Mouse (Mus musculus) mouse embryonic stem cell (cell line): ENCODE data around the gene A430078G23Rik.

Experiments
- in situ Hi-C, 2 experiments: fragments of 300-500 bp; cut with MboI; formaldehyde crosslinking; loops; 1 replicate in 1 of 2; 3 replicates in 1 of 2; pipeline ENCODE4 v1.14.3; 2019 to 2020; ENCODE audit warnings: low sequenced_read_pairs in 2 of 2, low pct_unique_long_range_greater_than_20kb in 1 of 2, mixed read lengths in 1 of 2; ENCODE audit not compliant: unreplicated experiment in 1 of 2

The A430078G23Rik gene

DNA sequence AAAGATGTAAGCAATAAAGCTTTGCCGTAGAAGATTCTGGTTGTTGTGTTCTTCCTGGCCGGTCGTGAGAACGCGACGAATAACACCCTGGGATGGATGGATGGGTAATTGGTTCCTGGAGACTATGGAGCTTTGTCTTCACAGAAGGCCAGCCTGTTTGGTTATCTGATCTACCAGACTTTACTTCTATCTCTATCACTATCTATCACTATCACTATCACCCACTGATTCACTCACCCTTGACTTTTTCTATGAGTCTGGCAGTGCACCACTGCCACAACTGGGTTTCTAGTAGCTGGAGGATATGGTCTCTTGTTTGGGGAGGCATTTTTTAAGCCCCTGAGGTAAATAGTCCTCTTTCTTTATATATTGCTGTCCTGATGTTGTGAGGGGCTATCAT, 7.9 kb upstream of the A430078G23Rik start:
- in situ Hi-C loops: no loop called here

DNA sequence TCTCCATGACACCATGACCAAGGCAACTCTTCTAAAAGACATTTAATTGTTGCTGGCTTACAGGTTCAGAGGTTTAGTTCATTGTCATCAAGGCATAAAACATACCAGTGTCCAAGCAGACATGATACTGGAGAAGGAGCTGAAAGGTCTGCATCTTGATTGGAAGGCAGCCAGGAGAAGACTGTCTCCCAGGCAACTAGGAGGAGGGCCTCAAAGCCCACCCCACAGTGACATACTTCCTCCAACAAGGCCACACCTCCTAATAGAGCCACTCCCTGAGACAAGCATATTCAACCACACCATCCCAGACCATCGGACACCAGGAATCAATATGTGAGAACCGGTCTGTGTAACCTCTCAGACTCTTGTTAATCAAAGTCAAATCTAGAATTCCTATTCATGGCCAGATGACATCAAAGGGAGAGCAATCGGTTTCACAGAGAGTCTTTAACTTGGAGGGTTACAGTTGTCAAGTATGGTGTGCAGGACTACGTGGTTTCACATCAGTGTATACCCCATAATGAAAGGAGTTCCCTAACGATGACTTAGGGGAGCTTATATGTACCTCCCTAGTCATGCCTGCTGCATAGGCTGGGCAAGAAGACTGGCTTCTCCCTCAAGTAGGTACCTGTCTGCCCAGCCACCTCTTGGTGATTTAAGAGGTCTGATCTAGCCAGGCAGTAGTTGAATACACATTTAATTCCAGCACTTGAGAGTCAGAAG, 6.4 kb upstream of the A430078G23Rik start:
- in situ Hi-C loops: no loop called here

- in situ Hi-C loops: no loop called here
Measured at GRCm38 (mm10) chr8:3348142-3348823, 4.9 kb upstream of the A430078G23Rik start.

DNA sequence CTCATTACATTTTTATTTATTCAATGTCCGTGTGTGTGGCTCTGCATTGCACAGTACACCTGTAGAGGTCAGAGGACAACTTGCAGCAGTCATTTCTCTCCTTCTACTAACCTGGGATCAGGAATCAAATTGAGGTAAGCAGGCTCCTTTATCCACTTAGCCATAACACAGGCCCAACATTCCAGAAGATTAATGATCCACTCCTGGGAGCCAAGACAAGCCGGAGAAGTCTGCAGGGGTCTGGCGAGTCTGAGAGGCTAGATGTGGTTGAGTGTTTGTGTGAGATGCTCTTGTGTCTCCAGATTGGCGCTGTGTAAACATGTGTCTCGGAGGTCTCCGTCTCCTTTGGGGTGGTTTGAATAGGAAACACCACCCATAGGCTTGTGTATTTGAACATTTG, 2.5 kb upstream of the A430078G23Rik start:
- in situ Hi-C loops: no loop called here

DNA sequence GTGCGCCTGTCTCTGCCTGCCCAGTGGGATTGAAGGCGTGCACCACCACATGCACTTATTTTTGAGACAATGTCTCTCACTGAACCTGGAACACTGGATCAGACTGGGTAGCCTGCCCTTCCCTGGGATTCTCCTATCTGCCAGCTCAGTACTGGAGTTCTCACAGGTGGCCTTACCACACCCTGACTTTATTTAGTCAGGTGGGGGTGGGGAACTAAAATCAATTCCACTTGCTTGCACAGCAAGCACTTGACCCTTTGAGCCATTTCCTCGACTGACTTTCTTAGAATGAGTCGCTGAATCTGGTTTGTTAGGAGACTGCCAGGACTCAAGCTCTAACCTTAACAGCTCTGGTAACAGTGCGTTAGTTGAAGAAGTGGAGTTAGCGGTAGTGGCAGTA, 500 bp upstream of the A430078G23Rik start:
- in situ Hi-C loops: no loop called here

DNA sequence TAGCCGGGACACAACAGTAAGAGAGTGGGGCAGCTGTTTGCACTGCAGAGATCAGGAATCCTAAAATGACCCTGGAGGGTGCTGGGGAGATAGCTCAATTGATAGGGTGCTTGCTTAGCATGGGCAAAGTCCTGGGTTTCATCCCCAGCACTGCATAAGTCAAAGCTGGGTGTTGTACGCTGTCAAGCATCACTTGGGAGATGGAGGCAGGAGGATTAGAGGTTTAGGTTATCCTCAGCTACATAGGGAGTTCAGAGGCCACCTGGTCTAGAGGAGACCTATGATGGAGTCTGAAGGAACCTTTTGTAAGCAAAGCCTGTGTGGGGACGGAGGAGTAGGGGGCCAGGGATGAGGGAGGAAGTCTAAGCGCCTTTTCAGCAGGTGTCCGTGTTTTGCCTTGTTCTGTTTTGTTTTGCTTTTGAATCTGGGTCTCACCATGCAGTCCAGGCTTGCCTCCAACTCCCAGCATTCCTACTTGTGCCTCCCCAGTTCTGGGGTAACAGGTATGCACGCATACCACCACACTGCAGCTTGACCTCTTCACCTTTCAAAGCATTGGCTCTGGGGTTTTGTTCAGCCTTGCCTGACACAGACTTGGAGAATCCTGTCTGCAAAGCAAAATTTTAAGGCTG, 712 bp downstream of the A430078G23Rik start:
- in situ Hi-C loops: no loop called here

DNA sequence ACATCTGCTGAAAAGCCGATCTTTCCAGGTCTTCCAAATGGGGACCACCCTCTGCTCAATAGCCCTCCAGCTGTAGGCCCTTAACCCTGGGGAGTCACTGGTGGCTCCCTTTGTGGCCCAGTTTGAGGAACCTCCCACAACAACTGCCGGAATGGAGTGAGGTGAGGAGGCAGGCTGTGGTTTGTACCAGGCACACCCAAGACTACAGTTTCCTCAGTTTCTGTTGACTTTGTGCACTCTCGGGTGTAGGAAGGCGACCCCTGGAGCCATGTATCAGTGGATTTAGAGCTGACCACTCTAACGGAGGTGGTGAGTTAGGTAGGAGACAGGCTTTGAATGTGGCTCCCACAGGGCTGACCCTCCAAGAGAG, 1.2 kb downstream of the A430078G23Rik start:
- in situ Hi-C loops: no loop called here

- in situ Hi-C loops: no loop called here
Measured at GRCm38 (mm10) chr8:3355586-3355985, 2.4 kb downstream of the A430078G23Rik start.

DNA sequence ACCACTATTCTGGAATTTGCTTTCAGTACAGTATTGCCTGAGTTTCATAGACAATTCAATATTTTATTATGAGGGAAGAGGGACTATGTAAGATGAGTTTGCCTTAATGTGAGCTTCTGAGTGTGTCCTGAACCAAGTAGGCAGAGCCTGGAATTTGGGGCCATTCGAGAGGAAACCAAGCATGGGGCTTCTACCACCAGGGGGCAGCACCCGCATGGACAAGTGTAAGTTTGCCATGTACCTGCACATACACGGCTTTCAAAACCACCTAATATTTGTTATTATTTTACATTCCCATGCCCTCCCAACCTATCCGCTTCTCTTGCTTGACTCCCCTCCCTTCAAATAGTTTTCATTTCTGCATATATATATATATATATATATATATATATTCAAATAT, 4.8 kb downstream of the A430078G23Rik start:
- in situ Hi-C loops: no loop called here

DNA sequence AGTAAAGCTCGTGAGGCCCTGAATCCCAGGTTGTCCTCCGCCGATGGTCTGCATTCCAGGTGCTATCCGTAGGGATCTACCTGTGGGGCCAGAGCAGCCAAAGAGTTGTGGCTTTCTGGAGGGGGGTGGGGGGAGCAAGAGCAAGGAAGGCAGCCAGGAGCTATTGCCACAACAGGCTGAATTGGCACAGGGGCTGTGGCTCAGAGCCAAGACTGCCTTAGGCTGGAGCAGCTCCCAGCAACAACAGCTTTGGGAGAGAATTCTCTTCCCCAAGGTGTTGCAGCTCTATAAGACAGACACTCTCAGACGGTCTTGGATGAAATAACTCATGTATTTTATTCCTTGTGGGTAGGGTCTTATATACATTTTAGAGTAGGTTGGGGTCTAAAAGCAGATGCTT, 13.9 kb downstream of the A430078G23Rik start:
- in situ Hi-C loops: no loop called here

DNA sequence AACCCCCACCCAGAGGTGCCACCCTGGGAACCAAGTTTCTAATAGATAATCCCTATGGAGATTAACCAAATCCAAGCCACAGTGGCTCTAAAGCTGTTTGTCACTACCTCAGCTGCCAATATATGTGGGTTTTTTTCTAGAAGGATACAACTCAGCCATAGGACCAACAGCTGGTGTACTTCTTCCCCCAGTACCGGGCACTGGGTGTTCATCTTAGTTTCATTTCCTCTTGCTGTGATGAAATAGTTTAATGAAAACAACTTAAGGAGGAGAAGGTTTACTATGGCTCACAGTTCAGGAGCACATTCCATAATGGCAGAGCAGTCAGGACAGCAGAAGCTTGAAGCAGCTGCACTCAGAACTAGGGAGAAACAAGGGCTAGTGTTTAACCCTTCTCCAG, 14.9 kb downstream of the A430078G23Rik start:
- in situ Hi-C loops: no loop called here

GRCm38 (mm10) chr8:3375748-3376147, 22.5 kb downstream of the A430078G23Rik start:
- in situ Hi-C loops: no loop called here

GRCm38 (mm10) chr8:3376641-3377274, 23.5 kb downstream of the A430078G23Rik start:
- in situ Hi-C loops: no loop called here

- in situ Hi-C loops: no loop called here
Measured at GRCm38 (mm10) chr8:3387286-3387685, 34.1 kb downstream of the A430078G23Rik start.

- in situ Hi-C loops: no loop called here
Measured at GRCm38 (mm10) chr8:3388591-3389338, 35.5 kb downstream of the A430078G23Rik start.

DNA sequence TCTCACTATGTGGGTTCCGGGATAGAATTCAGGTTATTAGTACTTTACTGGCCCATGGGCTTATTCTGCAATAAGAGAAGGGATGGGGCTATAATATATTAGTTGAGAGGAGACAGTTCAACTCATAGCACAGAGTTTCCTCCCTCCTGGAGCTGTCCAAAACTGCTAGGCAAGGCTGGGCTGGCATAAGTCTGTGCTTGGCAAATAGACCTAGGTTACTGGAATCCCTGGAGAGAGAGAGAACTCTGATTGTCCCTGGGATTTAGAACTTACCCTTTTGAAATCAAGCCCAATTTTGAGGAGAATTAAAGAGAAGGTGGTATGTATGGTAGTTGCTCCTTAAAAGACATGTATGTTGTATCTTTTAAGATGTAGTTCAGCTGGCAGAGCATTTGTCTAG, 36.3 kb downstream of the A430078G23Rik start:
- in situ Hi-C loops: no loop called here

DNA sequence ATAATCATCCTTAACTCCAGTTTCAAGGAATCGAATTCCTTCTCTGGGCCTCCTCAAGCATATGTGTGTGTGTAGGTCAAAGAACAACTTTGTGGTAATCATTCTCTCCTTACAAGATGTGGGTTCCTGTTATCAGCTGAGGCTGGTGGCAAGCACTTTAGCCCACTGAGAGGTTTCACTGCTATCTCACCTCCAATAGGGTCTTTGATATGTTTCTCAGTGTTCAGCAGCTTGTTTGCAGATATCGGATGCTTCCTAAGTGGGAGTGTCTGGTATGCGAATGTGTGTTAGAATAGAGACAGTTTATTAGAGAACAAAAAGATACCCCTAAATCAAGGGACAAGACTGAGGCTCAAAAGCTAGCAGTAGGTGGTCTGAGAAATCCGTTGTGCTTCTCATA, 39.1 kb downstream of the A430078G23Rik start:
- in situ Hi-C loops: no loop called here

DNA sequence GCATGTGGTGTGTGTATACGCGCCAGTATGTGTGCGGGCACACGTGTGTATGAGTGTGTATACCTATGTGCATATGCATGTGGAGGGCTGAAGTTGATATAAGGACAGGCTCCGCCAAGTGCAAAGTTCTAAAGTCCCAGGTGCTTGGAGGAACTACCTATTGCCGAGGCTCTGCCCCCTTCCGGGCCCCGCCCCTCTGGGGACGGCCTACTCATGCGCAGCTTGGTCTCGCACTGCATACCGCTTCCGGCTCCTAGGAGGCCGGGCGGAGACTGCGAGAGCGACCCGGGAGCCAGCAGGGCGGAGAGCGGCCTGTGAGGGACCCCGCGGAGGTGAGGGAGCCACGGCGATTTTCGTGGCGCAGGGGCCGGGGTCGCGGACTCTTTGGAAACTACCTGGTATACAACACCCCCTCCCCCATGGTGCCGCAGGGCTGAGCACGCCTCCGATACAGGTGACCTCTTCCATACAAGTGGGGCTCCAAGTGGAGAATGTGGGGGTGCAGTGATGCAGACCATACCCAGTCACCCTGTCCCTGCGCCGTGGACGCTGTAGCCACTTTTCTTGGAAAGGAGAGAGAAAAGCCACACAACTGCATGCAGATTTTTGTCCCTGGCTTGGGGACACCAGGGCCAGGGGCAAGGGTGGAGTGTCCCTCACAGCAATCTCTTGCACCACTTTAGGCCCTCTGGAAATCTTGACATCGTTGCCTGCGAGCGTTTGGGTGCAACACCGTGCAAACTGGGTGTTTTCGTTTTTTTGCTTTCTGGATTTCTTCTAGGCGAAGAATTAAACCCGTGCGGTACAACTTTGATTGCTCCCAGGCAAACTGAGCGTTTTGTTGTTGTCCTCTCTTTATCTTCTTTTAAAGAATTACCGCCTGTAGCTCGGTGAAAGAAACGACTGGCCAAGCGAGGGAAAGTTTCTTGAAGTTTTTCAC, 39.8 kb downstream of the A430078G23Rik start, which contains the start of gene Arhgef18:
Arhgef18 (plus strand) TSS at position 236 of the 940 bp plus-strand sequence.
- in situ Hi-C loops: no loop called here
